ENCODE assay signal across 12 mouse cellular contexts in genomic region chr16:32551346-32551747, GRCm38 (mm10). TPM values are rescaled to one million over a fixed set of nuclear protein-coding genes. Genes with fewer than 3 reads are reported as not detected.
DNase-seq lines count a peak whose midpoint lies in the region; ATAC-seq and TF ChIP-seq lines count a peak whose summit lies in the region.
"Had no signal": no experiment of that assay in that cellular context is flagged by ENCODE, and none has a peak within 500 bp of the region (broad histone marks: within the 10 kb centered on the region; RNA-seq: fewer than 3 reads in every experiment).

No protein-coding gene starts in this region.

- H3K36me3 ChIP-seq in lung, embryonic 15.5 days = no peaks in the 10 kb centered on the region
- H3K36me3 ChIP-seq in heart, embryonic 16.5 days (ENCODE audit: control insufficient read depth, insufficient read depth) = no peaks in the 10 kb centered on the region
- no peaks in the 10 kb centered on the region for H3K36me3 ChIP-seq in midbrain, embryonic 13.5 days
- H3K36me3 ChIP-seq: hindbrain, embryonic 15.5 days; neural tube, embryonic 15.5 days had no signal

- H3K9me3 ChIP-seq in lung, embryonic 15.5 days = no peaks in the 10 kb centered on the region
- no peaks in the 10 kb centered on the region for H3K9me3 ChIP-seq in heart, embryonic 16.5 days (replicated peaks; ENCODE audit: control insufficient read depth, low read length)
- no peaks in the 10 kb centered on the region for H3K9me3 ChIP-seq in midbrain, embryonic 13.5 days
- H3K9me3 ChIP-seq: forebrain, embryonic 13.5 days; hindbrain, embryonic 15.5 days; neural tube, embryonic 15.5 days had no signal

- no peak overlapping the region for H3K4me2 ChIP-seq in lung, embryonic 15.5 days
- no peak overlapping the region for H3K4me2 ChIP-seq in heart, embryonic 16.5 days (ENCODE audit: low read depth, low read length)
- H3K4me2 ChIP-seq in midbrain, embryonic 13.5 days (replicated peaks) = no peak overlapping the region
- H3K4me2 ChIP-seq: forebrain, embryonic 13.5 days; hindbrain, embryonic 15.5 days; neural tube, embryonic 15.5 days had no signal

- 27% methylated on average over 2 of the region's 2 CpGs for WGBS in lung, embryonic 15.5 days
- 44% methylated on average over 2 of the region's 2 CpGs for WGBS in lung, adult 2 months
- WGBS in heart, embryonic 16.5 days = 29% methylated on average over 2 of the region's 2 CpGs
- 60% methylated on average over 2 of the region's 2 CpGs for WGBS in midbrain, embryonic 13.5 days

- no peak for DNase-seq in lung, adult 2 months
- peak; percentile 61 to 84 for DNase-seq in kidney, postnatal 25 days
- DNase-seq in yolk sac, embryonic 10.5 days (ENCODE audit: low spot score) = peak; percentile 79
- no peak for DNase-seq in B cell, adult 2 months
- DNase-seq in urinary bladder, postnatal 25 days (ENCODE audit: low spot score) = no peak
- DNase-seq: cerebellum, adult 11-12 months had no signal

- H3K4me1 ChIP-seq in lung, embryonic 15.5 days = no peaks in the 10 kb centered on the region
- H3K4me1 ChIP-seq in lung, adult 2 months (ENCODE audit: control insufficient read depth, insufficient read depth, low read length) = no peaks in the 10 kb centered on the region
- H3K4me1 ChIP-seq in heart, embryonic 16.5 days (ENCODE audit: control insufficient read depth, insufficient read depth, low read length) = peaks cover 6% of the 10 kb centered on the region; the same call in 1 of the 2 replicates
- no peaks in the 10 kb centered on the region for H3K4me1 ChIP-seq in midbrain, embryonic 13.5 days (replicated peaks)
- H3K4me1 ChIP-seq: forebrain, embryonic 13.5 days; hindbrain, embryonic 15.5 days; neural tube, embryonic 15.5 days had no signal

- TF ChIP-seq POLR2A in lung, adult 2 months (IDR thresholded peaks at IDR 0.05; ENCODE audit: borderline replicate concordance, extremely low read depth, low read depth, low read length) = no peak

- no peak overlapping the region for H3K4me3 ChIP-seq in lung, embryonic 15.5 days
- H3K4me3 ChIP-seq in lung, adult 2 months (replicated peaks; ENCODE audit: extremely low read depth, low read depth, low read length) = no peak overlapping the region
- H3K4me3 ChIP-seq in heart, embryonic 16.5 days (ENCODE audit: low read length) = no peak overlapping the region
- H3K4me3 ChIP-seq in midbrain, embryonic 13.5 days (replicated peaks) = no peak overlapping the region
- H3K4me3 ChIP-seq: forebrain, embryonic 13.5 days; hindbrain, embryonic 15.5 days; neural tube, embryonic 15.5 days had no signal

- peak; percentile 55 for ATAC-seq in lung, embryonic 15.5 days (ENCODE audit: borderline replicate concordance, extremely low read depth, low FRiP score, low TSS enrichment)
- peak; percentile 63 for ATAC-seq in heart, embryonic 16.5 days (replicated peaks; ENCODE audit: extremely low read depth, insufficient read depth, low FRiP score)
- no peak for ATAC-seq in midbrain, embryonic 13.5 days
- ATAC-seq: forebrain, embryonic 13.5 days had no signal

- H3K27me3 ChIP-seq in lung, embryonic 15.5 days = no peaks in the 10 kb centered on the region
- no peaks in the 10 kb centered on the region for H3K27me3 ChIP-seq in heart, embryonic 16.5 days (ENCODE audit: control insufficient read depth, insufficient read depth, low read length)
- H3K27me3 ChIP-seq in midbrain, embryonic 13.5 days = no peaks in the 10 kb centered on the region
- H3K27me3 ChIP-seq: forebrain, embryonic 13.5 days; hindbrain, embryonic 15.5 days; neural tube, embryonic 15.5 days had no signal

- no peak overlapping the region for H3K9ac ChIP-seq in lung, embryonic 15.5 days
- H3K9ac ChIP-seq in heart, embryonic 16.5 days (ENCODE audit: low read length) = no peak overlapping the region
- no peak overlapping the region for H3K9ac ChIP-seq in midbrain, embryonic 13.5 days (replicated peaks)
- H3K9ac ChIP-seq: forebrain, embryonic 13.5 days; hindbrain, embryonic 15.5 days; neural tube, embryonic 15.5 days had no signal

- TF ChIP-seq CTCF in lung, adult 2 months (IDR thresholded peaks at IDR 0.05; ENCODE audit: insufficient read depth, low read length) = no peak

- H3K27ac ChIP-seq in lung, embryonic 15.5 days = peak overlapping the region; percentile 49
- H3K27ac ChIP-seq in heart, embryonic 16.5 days (ENCODE audit: low read length) = no peak overlapping the region
- no peak overlapping the region for H3K27ac ChIP-seq in midbrain, embryonic 13.5 days
- H3K27ac ChIP-seq: forebrain, embryonic 13.5 days; hindbrain, embryonic 15.5 days; neural tube, embryonic 15.5 days had no signal

RNA-seq across cellular contexts. Expression of gene Zdhhc19, which starts 55.3 kb away (rescaled TPM):
- not detected in 2 replicates for polyA plus RNA-seq in lung, embryonic 15.5 days (2015; fragmentation: Nextera tagmentation; extraction: Ambion mirVana)
- polyA plus RNA-seq in lung, adult 2 months (2012; rRNA removed) = not detected in 2 replicates
- not detected in 2 replicates for polyA plus RNA-seq in heart, embryonic 16.5 days (2015; fragmentation: Nextera tagmentation; extraction: Ambion mirVana)
- polyA plus RNA-seq in midbrain, embryonic 13.5 days (2015; fragmentation: Nextera tagmentation; extraction: Ambion mirVana) = not detected in 2 replicates
- polyA plus RNA-seq: forebrain, embryonic 13.5 days; neural tube, embryonic 15.5 days had no signal

RNA-seq across cellular contexts. Expression of gene Tfrc, which starts 57.4 kb away (rescaled TPM):
- polyA plus RNA-seq in lung, embryonic 15.5 days (2015; fragmentation: Nextera tagmentation; extraction: Ambion mirVana) = 50.5 and 53.8 TPM in 2 replicates
- polyA plus RNA-seq in lung, adult 2 months (2012; rRNA removed) = 7.5 and 12.8 TPM in 2 replicates
- polyA plus RNA-seq in heart, embryonic 16.5 days (2015; fragmentation: Nextera tagmentation; extraction: Ambion mirVana) = 49.2 and 53.8 TPM in 2 replicates
- 35.8 and 45.9 TPM in 2 replicates for polyA plus RNA-seq in midbrain, embryonic 13.5 days (2015; fragmentation: Nextera tagmentation; extraction: Ambion mirVana)

Comparison
In these comparisons a context has a peak if more than half of its experiments do, and no peak if none do; other contexts are left out.
1. DNase-seq: peak in kidney, postnatal 25 days (2 of 2) and yolk sac, embryonic 10.5 days (single experiment); none in lung, adult 2 months (single experiment), B cell, adult 2 months (0 of 2) and urinary bladder, postnatal 25 days (single experiment).